Mouse (Mus musculus) liver, embryonic 11.5 days (tissue): ENCODE measurements around the gene C5ar2. TPM values are rescaled to one million over a fixed set of nuclear protein-coding genes. Genes with fewer than 3 reads are reported as not detected.
"Not testable (repeated sequence)": the region's sequence is repeated elsewhere in the genome, so short reads cannot be mapped to it uniquely, and the experiment has no call there.

Experiments
- ATAC-seq: fragments of 200-750 bp; cut with Nextera tagmentation; replicated peaks from 2 replicates; pipeline ENCODE4 v1.8.0; 2017; ENCODE audit warnings: moderate number of reproducible peaks, mild to moderate bottlenecking, moderate TSS enrichment, moderate library complexity; ENCODE audit not compliant: low FRiP score
- DNase-seq: peaks from one replicate; pipeline ENCODE4 v3.0.0-alpha.2; 2017; ENCODE audit warnings: low spot score
- H3K27ac ChIP-seq: fragments of 300-500 bp; sonication (generic); 2 replicates; pipeline ENCODE4 v1.5.1; 2014; ENCODE audit warnings: mild to moderate bottlenecking, low read depth, low read length, control low read depth
- H3K27me3 ChIP-seq: fragments of 300-500 bp; sonication (generic); replicated peaks from 2 replicates; pipeline ENCODE4 v1.6.1; 2014; ENCODE audit warnings: low read length, mixed read lengths; ENCODE audit not compliant: control insufficient read depth, insufficient read depth
- H3K36me3 ChIP-seq: fragments of 300-500 bp; sonication (generic); 2 replicates; pipeline ENCODE4 v1.6.1; 2014; ENCODE audit warnings: mild to moderate bottlenecking, low read length, moderate library complexity, mixed read lengths; ENCODE audit not compliant: control insufficient read depth, insufficient read depth
- H3K4me1 ChIP-seq: fragments of 300-500 bp; sonication (generic); replicated peaks from 2 replicates; pipeline ENCODE4 v1.6.1; 2014; ENCODE audit warnings: low read length, mixed read lengths; ENCODE audit not compliant: control insufficient read depth, insufficient read depth
- H3K4me2 ChIP-seq: fragments of 300-500 bp; sonication (generic); 2 replicates; pipeline ENCODE4 v1.6.1; 2014; ENCODE audit warnings: mild to moderate bottlenecking, control low read depth, moderate library complexity
- H3K4me3 ChIP-seq: fragments of 300-500 bp; sonication (generic); 2 replicates; pipeline ENCODE4 v1.5.1; 2014; ENCODE audit warnings: low read depth, low read length, control low read depth
- H3K9ac ChIP-seq: fragments of 300-500 bp; sonication (generic); 2 replicates; pipeline ENCODE4 v1.6.1; 2014; ENCODE audit warnings: low read depth, low read length, control low read depth
- H3K9me3 ChIP-seq: fragments of 300-500 bp; sonication (generic); 2 replicates; pipeline ENCODE4 v1.6.1; 2016; ENCODE audit warnings: low read length, inconsistent platforms, mixed read lengths; ENCODE audit not compliant: control insufficient read depth
- WGBS: fragments of 180-500 bp; shearing (Covaris S2); extraction: QIAGEN DNeasy Blood & Tissue Kit; methylation state at CpG from one replicate; pipeline ENCODE4 v1.1.7; 2014; 5-methylcytosine and 5-hydroxymethylcytosine counted together
- polyA plus RNA-seq: library from polyadenylated mRNA; unstranded; fragments of >200 nt; fragmentation: Nextera tagmentation; extraction: Ambion mirVana; gene quantifications from 2 replicates; pipeline ENCODE4 v1.2.1, GENCODE M21; 2014

Gene C5ar2
- polyA plus RNA-seq, 1 experiment from 2014 or later: 1.8 TPM

DNA sequence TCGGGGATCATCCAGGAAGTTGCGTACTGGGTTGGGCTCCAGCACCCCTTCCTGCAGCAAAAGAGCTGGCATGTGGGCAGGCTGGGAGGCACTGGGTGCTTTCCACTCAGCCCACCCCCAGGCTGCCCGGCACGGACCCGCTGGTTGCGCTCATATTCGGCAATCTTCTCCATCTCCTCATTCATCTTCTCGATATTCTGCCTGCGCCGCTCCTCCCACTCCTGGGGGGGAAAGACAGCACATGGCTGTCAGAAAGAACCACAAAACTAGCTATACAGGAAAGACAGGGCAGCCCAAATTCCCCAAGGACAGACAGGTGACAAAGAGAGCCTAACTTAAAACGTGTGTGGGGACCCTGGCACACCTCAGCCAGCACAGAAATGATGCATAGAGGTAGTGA lies 36.8 kb upstream of the C5ar2 start:
- Histone ChIP-seq H3K36me3 (peaks cover 53% of the 10 kb centered on the region), H3K4me3 (no peak overlapping the region), H3K9me3 (no peaks in the 10 kb centered on the region), H3K4me2 (no peak overlapping the region), H3K4me1 (peaks cover 16% of the 10 kb centered on the region), H3K27me3 (no peaks in the 10 kb centered on the region), H3K27ac (no peak overlapping the region), H3K9ac (no peak overlapping the region)
- DNase-seq (no peak), ATAC-seq (no peak)
- whole genome bisulfite sequencing: 87% methylated on average over 11 of the region's 11 CpGs

DNA sequence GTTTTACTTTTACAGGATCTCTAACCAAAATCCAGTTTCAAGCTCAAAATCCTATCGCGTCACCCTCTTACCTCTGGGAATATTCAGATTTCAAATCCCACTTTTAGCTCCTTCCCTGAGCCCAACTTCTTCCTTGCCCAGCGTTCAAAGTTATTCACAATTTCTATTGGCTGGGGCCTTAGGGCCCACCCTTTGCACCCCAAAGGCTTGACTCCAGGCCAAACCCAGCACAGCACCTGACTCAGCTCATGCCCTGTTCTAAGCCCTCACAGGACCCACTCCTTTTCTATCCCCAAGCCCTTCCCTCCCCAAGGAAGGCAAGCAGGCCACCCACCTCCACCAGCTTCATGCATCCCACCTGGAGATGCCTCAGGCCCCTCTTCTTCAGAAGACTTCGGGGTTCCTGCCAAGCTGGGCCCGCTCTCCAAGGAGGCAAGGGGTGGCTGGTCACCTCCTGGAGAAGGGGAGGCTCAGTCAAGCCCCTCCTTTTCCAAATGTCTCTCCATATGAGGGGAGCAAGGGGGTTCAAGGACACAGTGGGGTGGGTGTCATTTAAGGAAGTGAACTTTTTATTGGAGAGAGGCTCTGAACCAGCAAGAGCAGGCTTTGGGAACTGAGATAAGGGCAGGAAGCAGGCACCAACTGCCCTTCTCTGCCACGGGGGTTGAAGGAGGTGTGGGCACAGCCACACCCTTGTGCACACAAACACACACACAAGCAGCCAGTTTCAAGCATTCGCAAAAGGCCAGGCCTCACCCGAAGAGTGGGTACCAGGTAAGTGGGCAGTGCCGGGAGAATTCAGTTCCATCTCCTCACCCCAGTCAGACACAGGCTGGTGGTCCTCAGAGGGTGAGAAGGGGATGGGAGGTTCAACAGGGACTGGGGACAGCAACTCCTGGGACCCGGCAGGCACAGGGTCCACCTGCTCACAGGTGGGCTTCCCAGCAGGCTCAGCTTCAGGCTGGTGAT lies 31.3 kb upstream of the C5ar2 start:
- H3K9me3 ChIP-seq: no peaks in the 10 kb centered on the region
- peak overlapping the region; percentile 80 for H3K4me3 ChIP-seq
- peak overlapping the region; percentile 76 for H3K4me2 ChIP-seq
- peak overlapping the region; percentile 86 for H3K9ac ChIP-seq
- no peak for DNase-seq
- 62% methylated on average over 10 of the region's 10 CpGs for WGBS
- peaks cover 40% of the 10 kb centered on the region for H3K4me1 ChIP-seq
- H3K36me3 ChIP-seq: peaks cover 20% of the 10 kb centered on the region
- H3K27me3 ChIP-seq: no peaks in the 10 kb centered on the region
- H3K27ac ChIP-seq: peak overlapping the region; percentile 96
- no peak for ATAC-seq

DNA sequence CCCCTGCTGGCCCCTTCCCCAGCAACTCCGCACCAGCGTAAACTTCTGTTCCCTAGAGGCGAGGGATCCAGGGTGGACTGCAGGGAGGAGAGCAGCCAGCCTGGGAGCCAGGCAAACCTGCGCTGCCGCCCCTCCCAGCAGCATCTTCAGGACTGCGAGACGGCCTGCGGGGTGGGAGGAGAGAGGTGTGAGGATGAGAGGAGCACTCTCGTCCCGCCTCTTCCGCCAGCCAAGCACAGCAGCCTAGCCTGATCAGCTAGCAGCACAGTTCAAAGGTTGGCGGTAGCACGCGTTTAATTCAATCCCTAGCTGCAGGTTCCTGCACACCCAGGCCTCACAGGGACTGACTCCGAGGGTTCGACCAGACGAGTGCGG lies 29.8 kb upstream of the C5ar2 start:
- Histone ChIP-seq H3K9ac (peak overlapping the region; percentile 86), H3K36me3 (peaks cover 17% of the 10 kb centered on the region), H3K4me2 (peak overlapping the region; percentile 76), H3K27me3 (no peaks in the 10 kb centered on the region), H3K4me1 (peaks cover 40% of the 10 kb centered on the region), H3K9me3 (no peaks in the 10 kb centered on the region), H3K27ac (peak overlapping the region; percentile 96), H3K4me3 (peak overlapping the region; percentile 80)
- ATAC-seq (peak; percentile 86), DNase-seq (no peak)
- WGBS: under 1% methylated on average over 18 of the region's 18 CpGs

DNA sequence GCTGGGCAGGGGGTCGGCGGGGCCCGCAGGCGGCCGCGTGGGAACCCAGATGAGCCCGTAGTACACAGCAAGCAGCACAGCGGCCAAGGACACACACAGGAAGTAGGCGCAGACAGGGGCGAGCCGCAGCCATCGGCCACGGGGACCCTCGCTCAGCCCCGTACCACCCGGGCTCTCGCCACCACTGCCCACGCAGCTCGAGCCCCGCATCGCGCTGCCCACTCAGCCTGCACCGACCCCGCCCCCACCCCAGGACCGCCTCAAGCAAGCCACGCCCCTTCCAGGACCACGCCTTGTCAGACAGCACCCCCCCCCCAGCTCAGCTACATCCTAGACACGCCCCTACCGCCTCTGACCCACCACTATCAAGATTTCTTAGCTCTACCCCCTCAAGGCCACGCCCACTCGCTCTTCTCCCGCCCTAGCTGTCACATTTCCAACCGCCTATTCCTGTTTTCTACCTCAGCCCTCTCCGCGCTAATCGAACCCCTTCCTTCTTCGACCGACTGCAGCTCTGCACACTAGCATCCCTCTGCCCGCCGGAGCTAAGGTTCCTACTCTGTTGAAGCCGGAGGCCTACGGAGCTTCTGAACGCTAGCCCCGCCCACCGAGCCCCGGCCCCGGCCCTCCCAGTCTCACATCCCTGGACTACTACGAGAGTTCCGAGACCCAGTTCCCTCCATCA lies 29.3 kb upstream of the C5ar2 start, which contains the start of gene Inafm1:
Gene Inafm1, minus strand, starts transcription at position 537 of the 685 bp plus-strand sequence.
- Histone ChIP-seq H3K4me2 (peak within 1 kb of the TSS; percentile 76), H3K9ac (peak within 1 kb of the TSS; percentile 86), H3K36me3 (peaks cover 16% of the 10 kb centered on the region), H3K27me3 (no peaks in the 10 kb centered on the region), H3K4me3 (peak within 1 kb of the TSS; percentile 80), H3K9me3 (no peaks in the 10 kb centered on the region), H3K4me1 (peaks cover 40% of the 10 kb centered on the region), H3K27ac (peak within 1 kb of the TSS; percentile 96)
- peak; percentile 72 for ATAC-seq
- under 1% methylated on average over 48 of the region's 49 CpGs for WGBS
- peak; percentile 94 for DNase-seq

DNA sequence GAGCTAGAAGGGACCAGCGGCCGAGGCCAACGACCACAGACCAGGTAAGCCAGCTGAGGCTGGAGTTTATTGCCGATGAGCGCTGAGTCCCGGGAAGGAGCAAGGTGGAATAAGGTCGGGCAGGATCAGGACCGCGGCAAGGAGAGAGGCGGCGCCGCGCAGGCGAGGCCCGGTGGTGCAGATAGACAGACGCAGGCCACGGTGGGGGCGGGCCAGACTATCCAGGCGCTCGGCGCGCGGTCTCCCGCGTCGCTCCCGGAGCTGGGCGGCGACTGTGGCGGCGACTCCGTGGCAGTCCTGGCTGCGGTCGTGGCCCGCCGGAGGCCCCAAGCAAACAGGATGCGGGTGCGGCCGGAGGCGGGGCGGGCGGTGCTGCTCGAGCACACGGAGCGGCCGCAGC lies 28.7 kb upstream of the C5ar2 start:
- ATAC-seq: peak; percentile 78

DNA sequence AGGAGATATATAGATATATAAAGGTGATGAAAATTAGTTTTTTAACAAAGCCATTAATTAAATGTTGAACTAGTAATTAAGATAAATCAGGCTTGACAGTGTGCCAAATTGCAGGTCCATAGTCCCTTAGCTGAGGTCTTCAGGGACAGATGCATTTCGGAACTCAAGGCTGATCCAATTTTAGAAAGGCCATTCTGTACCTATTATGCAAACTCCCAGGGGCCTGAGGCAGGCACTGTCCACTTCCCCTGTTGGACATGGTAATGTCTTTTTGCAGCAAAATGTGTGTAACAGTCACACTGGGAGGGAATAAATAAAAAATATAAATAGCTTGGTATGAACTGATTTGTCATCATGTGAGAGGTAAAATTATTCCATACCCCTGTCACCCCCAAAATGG lies 27.2 kb upstream of the C5ar2 start:
- 83% methylated on average over 1 of the region's 1 CpGs for WGBS

More for the DNA sequence above, 28.7 kb upstream of the C5ar2 start:
- Histone ChIP-seq H3K9ac (peak overlapping the region; percentile 86), H3K36me3 (peaks cover 13% of the 10 kb centered on the region), H3K9me3 (no peaks in the 10 kb centered on the region), H3K27me3 (no peaks in the 10 kb centered on the region), H3K4me3 (peak overlapping the region; percentile 80), H3K4me1 (peaks cover 40% of the 10 kb centered on the region), H3K27ac (peak overlapping the region; percentile 96), H3K4me2 (peak overlapping the region; percentile 76)
- peak; percentile 79 for DNase-seq
- WGBS: under 1% methylated on average over 46 of the region's 46 CpGs

DNA sequence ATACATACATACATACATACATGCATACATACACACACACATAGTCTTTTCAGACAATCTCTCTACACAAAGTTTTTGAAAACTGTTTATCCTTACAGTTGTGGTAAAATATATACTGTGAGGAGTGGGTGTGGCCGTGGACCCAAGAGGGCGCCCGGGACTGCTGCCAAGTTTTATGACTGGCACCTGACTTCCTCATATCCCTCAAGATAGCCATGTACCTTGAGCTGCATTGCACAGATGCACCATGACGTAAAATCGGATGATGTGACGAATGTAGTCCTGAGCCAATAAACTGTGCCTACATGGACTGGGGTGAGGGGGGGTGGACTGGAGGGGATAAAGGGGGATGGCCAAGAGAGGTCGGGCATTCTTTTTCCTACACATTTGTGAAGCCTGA lies 22.6 kb upstream of the C5ar2 start:
- not testable (repeated sequence) for H3K4me2 ChIP-seq, H3K4me1 ChIP-seq, H3K27me3 ChIP-seq, H3K36me3 ChIP-seq, H3K4me3 ChIP-seq, H3K9me3 ChIP-seq, H3K9ac ChIP-seq, DNase-seq, H3K27ac ChIP-seq, ATAC-seq
- WGBS: 81% methylated on average over 7 of the region's 7 CpGs

More for the DNA sequence above, 27.2 kb upstream of the C5ar2 start:
- no peak overlapping the region for H3K4me3 ChIP-seq
- ATAC-seq (no peak), DNase-seq (no peak)
- no peak overlapping the region; the same call in 1 of the 2 replicates for H3K4me2 ChIP-seq
- no peaks in the 10 kb centered on the region for H3K27me3 ChIP-seq
- H3K9ac ChIP-seq: no peak overlapping the region
- peaks cover 38% of the 10 kb centered on the region for H3K4me1 ChIP-seq
- peaks cover 10% of the 10 kb centered on the region; the same call in 1 of the 2 replicates for H3K36me3 ChIP-seq
- H3K9me3 ChIP-seq: no peaks in the 10 kb centered on the region
- no peak overlapping the region for H3K27ac ChIP-seq

DNA sequence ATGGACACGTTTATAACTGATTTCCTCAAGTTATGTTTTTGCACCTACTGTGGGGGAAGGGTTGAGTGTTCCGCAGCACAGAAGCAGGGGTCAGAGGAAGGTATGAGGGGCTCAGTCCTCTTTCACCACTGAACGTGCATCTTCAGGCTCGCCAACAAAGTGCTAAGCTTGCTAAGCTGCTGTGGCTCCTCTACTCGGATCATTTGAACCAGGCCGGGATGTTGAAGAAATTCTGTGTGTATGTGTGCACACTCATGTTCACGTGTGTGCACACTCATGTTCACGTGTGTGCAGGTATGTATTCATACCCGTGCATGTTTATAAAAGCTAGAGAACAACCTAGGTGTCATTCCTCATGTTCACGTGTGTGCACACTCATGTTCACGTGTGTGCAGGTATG lies 21.9 kb upstream of the C5ar2 start:
- Histone ChIP-seq H3K4me2 (no peak overlapping the region), H3K27me3 (no peaks in the 10 kb centered on the region), H3K36me3 (no peaks in the 10 kb centered on the region), H3K4me1 (no peaks in the 10 kb centered on the region), H3K4me3 (no peak overlapping the region), H3K9me3 (no peaks in the 10 kb centered on the region), H3K27ac (no peak overlapping the region), H3K9ac (no peak overlapping the region)
- WGBS: 78% methylated on average over 11 of the region's 11 CpGs
- DNase-seq (no peak), ATAC-seq (no peak)
